Mouse (Mus musculus) ES-Bruce4 (cell line): Measurements from ENCODE around the gene Cacna2d2.

ENCODE experiments used
- EP300 ChIP-seq: IDR thresholded peaks from 2 replicates; pipeline ENCODE4 v1.6.1; 2011; ENCODE audit warnings: low read depth, low read length; ENCODE audit not compliant: insufficient read depth
- POLR2A ChIP-seq: IDR thresholded peaks from one replicate; pipeline ENCODE4 v1.8.1; 2011; ENCODE audit warnings: low read length; ENCODE audit not compliant: insufficient read depth

- no peak for TF ChIP-seq EP300
- TF ChIP-seq POLR2A: no peak
Measured at GRCm38 (mm10) chr9:107544729-107545128, 145.3 kb downstream of the Cacna2d2 start.
